Mouse (Mus musculus) thymus, postnatal 10 days (tissue): ENCODE data around the gene Foxb1.
A peak's percentile ranks its signal among the peaks of the same experiment; 100 is the strongest.

ENCODE experiments used
- DNase-seq, 2 experiments: peaks; one replicate each; pipeline ENCODE4 v3.0.0; 2021; ENCODE audit warnings: low spot score in 2 of 2

Foxb1 gene

GRCm38 (mm10) chr9:69760371-69761301 is at the start of gene Foxb1:
Gene Foxb1 (minus strand): TSS chr9:69760940.
- DNase-seq = peak in 1 of 2 experiments; percentile 36

DNA sequence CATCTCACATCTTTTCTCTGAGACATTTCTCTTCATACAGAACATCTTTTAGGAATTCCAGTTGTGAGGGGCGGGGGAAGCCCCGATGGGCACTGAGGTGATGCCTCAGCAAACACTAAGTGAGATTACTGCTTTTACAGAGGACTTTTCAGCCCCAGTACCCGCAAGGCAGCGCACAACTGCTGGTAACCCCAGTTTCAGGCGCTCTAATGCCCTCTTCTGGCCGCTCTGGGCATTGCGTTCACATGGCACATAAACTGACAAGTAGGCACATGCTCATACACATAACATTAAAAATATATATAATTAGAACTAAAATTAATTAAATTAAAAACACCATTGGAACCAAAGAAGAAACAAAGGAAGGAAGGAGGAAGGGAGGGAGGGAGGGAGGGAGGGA is 29.8 kb upstream of the Foxb1 start:
- peak; percentile 36 to 72 for DNase-seq

GRCm38 (mm10) chr9:69779996-69780395 is 19.3 kb upstream of the Foxb1 start:
- DNase-seq = no peak

- no peak for DNase-seq
Observed at GRCm38 (mm10) chr9:69769949-69770585, 9.3 kb upstream of the Foxb1 start.

DNA sequence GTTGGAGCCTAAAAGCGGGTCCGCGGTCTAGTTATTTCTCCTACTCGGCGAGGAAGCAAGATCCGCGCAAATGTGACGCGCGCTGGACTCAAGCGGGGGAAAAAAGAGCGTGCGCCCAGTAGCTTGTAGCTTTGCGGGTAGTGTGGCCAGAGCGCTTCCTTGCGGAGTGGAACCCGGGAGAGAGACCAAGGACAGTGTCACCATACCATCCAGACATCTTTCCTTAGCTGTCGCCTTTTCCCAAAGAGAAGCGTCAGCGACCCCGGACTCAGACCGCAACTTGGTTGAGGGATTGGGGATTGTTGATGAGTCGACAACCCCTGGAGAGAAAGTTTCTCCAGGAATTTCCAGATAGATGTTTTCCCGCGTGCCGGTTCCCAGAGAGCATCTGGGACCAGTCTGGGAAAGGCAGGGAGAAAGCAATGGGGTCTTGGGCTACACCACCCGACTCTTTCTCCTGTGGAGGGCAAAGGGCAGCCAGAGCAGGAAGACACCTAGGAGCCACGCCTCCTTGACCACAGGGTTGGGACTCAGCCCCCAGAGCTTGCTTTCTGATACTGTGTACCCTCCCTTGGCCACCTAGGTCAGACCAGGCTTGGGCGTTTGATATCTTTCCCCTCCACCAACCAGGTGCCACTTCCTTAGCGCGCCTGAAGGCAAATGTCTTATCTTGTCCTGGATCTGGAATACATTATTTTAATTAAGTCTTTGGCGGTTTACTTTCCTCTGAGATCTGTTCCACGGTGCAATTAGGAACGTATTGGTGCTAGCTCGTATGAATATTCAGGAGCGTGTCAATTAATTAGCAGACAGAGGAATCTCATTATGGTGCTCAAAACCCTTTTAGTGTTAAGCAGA is 8.6 kb upstream of the Foxb1 start:
- DNase-seq = no peak

DNA sequence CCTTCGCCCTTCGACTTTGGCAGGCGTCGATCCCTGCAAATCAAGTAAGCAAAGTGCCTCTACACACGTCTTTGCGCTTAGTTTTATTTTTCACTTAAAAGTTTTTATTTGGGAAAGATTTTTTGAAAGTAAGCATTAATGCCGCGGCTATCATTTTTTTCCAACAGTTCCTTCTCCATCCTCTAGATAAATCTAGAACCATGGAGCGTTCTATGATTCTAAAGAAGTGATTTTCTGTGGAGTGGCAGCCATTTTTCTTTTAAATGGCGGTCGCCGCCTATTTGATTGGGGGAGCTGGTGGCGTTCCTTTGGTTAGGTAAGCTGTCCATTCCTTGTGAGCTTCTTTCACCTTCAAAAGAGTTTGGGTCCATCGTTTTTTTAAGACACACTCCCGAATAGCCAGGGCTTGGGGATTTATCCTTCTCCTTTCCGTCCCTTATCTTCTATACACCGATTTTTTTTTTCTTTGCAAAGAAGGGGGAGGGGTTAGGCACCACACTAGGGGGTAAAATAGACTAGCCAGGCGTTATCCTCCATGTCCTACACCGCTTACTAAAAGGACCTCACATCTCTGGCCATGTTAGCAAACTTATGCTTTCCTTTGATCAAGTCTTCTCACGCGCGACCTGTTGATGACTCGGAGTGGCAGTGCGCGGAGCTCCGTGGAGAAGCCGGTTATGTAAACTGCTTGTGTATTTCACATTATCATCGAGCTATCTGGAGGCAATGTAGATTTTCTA is 7.6 kb upstream of the Foxb1 start:
- no peak for DNase-seq

DNA sequence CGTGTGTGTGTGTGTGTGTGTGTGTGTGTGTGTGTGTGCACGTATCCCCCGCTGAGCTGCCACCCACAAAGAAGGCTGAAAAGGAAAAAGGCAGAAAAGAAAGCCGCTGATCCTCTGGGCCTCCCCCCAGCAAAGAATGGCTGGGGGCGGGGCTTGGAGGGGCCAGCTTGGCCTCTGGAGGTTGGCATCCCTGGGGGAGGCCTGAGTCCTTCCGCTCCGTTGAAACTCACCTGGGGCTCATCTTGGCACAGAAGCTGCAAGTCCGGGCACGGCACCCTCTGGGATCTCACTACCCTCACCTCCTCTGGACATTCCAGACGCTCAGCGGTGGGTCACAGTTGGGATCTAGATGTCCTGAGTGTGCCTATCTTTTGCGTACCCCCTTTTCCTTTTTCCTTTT is 6.7 kb upstream of the Foxb1 start:
- DNase-seq = no peak

DNA sequence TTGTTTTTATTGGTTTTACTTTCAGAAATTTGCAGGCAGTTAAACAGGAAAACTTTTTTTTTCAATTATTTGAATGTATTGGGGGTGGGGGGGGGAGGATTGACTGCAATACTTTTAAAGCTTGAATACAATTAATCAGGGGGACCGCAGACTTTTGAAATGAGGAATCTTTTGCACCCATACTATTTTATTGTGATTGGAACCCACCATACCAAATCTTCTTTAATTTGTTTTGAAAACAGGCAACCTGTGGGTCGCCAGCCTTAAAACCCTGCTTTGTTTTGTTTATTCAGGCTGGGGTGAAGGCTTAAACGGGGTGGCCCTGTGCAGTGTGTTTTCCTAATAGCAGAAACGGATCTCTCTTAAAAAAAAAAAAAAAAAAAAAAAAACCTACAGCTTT is 6.2 kb upstream of the Foxb1 start:
- no peak for DNase-seq

DNA sequence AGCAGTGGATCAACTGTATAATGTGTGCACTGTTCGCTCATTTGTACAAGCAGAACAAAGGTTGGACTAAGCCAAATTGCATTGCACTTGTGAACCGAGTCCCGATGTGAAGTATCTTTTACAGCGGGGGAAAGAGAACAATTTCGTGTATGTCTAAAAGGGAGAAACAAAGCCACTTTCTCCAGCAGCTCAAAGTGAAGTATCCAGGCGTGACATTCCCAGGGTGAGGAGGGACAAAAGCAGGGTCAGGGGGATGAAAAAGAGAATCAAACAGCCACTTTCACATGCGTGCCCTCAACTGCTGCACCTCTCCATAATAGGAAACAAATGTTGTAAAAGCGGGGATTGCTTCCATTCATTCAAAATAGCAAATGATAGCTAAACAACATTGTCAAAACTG is 5.6 kb upstream of the Foxb1 start:
- no peak for DNase-seq

DNA sequence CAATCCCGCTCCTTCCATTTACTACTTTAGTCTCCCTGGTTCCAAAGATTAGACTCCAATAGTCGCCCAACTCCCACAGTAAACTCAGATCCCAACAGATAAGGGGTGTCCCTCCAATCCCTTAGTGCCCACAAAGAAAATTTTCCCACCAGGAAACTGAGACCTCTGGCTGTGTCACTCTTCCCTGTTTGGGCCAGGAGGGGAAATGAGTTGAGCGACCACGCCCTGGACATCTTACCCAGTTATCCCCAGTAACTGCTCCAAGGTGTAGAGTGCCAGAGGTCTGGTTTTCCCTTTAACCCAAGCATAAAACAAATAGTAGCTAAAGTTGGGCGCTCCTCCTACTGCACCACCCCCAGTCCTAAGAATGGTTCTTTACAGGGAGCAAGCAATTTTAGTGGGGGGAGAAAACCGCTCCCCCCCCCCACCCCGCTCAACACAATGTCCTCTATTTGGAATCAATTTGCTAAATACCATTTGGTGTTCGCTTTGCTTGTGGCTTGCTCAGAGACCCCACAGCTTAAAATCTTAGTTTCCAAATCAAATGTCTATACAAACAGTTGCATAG is 4.8 kb upstream of the Foxb1 start:
- no peak for DNase-seq

GRCm38 (mm10) chr9:69764586-69765482 is 4.1 kb upstream of the Foxb1 start:
- no peak for DNase-seq

GRCm38 (mm10) chr9:69763681-69764585 is 3.2 kb upstream of the Foxb1 start:
- DNase-seq = no peak

DNA sequence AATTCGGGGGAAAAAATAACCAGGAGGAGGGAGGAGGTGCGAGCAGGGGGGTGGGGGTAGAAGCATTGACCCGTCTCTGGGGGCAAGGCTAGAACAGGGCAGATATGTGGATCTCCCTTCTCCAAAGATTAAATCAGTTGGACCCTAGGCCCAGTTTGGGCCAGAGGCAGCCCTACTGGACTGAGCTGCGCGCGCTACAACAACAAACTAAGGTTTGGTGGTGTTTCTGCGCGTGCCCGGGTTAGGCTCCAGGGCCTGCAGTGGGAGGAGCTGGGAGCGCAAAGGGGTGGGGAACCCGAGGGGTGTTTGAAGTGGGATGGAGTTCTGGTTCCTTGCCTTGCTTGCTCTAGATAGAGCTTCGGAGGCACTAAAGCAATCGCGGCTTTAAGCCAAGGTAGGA is 2.0 kb upstream of the Foxb1 start:
- peak in 1 of 2 experiments; percentile 33 for DNase-seq

DNA sequence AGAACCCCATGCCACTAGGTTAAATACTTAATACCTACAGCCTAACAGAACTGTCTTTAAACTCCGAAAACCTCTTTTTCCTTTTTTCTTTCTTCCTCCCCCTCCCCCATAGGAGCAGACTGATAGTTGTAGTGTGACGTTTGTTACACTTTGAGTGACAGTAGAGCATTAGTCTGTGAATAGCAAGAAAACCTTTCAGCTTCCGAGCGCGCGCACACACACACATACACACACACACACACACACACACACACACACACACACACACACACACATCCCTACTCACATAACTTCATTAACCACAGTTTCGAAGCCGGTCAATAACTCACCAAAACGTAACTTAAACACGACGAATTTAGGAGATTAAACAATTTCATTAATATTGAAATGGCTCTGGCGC is 1.5 kb upstream of the Foxb1 start:
- no peak for DNase-seq

DNA sequence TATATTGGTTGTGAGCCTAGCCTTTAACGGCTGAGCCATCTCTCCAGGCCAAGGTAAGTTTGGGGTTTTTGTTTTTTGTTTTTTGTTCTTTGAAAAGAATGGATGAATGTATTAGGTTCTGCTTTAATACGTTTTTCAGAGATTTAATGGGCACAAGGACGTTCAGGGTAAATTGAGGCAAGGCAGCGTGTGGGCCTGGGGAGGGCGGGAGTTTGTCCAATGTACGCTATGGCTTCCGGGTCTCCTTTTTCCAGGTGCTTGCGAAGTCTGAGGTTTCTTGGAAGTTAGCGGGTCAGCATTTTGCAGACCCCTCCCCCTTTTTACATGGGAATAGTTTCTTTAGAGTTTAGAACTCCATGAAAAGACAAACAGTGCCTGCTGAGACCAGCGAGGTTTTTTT is 829 bp upstream of the Foxb1 start:
- DNase-seq = no peak

DNA sequence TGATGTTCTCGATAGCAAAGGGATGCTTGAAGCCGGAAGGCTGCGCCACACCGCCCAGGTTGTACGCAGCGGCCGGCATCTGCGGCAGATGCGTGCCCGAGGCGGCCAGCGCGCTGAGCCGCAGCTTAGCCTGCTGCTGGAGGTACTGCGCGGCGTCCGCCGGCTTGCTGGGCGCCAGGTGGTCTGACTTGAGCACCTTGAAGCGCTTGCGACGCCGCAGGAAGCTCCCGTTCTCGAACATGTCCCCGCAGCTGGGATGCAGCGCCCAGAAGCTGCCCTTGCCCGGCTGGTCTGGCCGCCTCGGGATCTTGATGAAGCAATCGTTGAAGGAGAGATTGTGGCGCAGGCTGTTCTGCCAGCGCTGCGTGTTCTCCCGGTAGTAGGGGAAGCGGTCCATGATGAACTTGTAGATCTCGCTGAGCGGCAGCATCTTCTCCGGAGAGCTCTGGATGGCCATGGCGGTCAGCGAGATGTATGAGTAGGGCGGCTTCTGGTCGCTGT is 969 bp downstream of the Foxb1 start:
- no peak for DNase-seq

GRCm38 (mm10) chr9:69758946-69759615 is 1.7 kb downstream of the Foxb1 start:
- no peak for DNase-seq

GRCm38 (mm10) chr9:69758506-69758905 is 2.2 kb downstream of the Foxb1 start:
- DNase-seq = no peak
